Mouse (Mus musculus): ENCODE data around the gene Mthfd1l. TPM values are rescaled to one million over a fixed set of nuclear protein-coding genes. Genes with fewer than 3 reads are reported as not detected.
A peak's percentile ranks its signal among the peaks of the same experiment; 100 is the strongest.

Mthfd1l gene
- total RNA-seq, 2 experiments from 2014 or later, result 0.42 to 0.48 TPM

DNA sequence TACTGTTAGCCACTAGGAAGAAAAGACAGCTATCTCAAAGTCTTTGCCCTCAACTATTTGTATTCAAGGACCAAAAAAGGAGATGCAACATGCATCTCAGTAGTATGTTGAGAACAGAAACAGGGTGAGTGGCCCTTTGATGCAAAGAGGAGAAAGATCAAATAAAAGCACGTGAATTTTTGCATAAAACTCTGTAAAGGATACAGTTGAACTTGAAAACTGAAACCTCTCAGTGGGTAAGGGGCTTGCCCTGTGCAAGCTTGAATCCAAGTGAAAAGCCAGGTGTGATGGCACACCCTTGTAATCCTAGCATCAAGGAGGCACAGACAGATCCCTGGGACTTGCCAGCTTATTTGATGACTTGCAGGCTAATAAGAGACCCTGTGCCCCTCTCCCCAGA, 151.2 kb downstream of the Mthfd1l start:
- H3K27ac ChIP-seq, result no peak overlapping the region
- no peak for TF ChIP-seq CTCF (IDR thresholded peaks at IDR 0.05)

DNA sequence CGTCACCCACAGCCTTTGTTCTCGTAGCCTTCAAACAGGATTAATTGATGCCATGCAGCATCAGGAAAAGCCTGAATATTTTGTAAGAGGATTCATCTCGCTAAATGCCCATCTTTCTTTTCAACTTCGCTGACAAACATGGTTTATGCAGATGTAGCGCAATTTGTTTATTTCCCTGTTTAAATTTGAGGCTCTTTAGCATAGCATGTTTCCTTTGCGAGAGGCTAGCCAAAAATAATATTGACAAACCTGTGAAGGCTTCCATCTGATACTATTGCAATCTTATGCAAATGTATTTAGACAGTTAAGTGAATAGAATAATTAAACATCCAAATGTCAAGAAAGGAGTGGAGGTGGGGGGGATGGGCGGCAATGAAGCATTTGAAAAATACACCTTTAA, 152.3 kb downstream of the Mthfd1l start:
- intact Hi-C loops (cut with DNase I), result no loop called here
- DNase-seq, result no peak
- no peak overlapping the region; the same call in 1 of the 2 replicates for H3K27ac ChIP-seq

More for the DNA sequence above, 151.2 kb downstream of the Mthfd1l start:
- no peak overlapping the region for H3K4me3 ChIP-seq
- no peak for DNase-seq
- intact Hi-C loops (cut with DNase I), result no loop called here

GRCm38 (mm10) chr10:4126335-4127012, 153.6 kb downstream of the Mthfd1l start:
- peak; percentile 50 for DNase-seq
- peak overlapping the region; percentile 51 for H3K27ac ChIP-seq
- no peak for TF ChIP-seq CTCF (IDR thresholded peaks at IDR 0.05)
- intact Hi-C loops (cut with DNase I), result no loop called here
- H3K4me3 ChIP-seq, result no peak overlapping the region

More for the DNA sequence above, 152.3 kb downstream of the Mthfd1l start:
- no peak for TF ChIP-seq CTCF (IDR thresholded peaks at IDR 0.05)
- no peak overlapping the region for H3K4me3 ChIP-seq

GRCm38 (mm10) chr10:4128411-4128810, 155.5 kb downstream of the Mthfd1l start:
- Histone ChIP-seq H3K4me3 (no peak overlapping the region), H3K27ac (peak overlapping the region; percentile 53)
- no peak for DNase-seq
- TF ChIP-seq CTCF (IDR thresholded peaks at IDR 0.05), result no peak
- intact Hi-C loops (cut with DNase I), result no loop called here

DNA sequence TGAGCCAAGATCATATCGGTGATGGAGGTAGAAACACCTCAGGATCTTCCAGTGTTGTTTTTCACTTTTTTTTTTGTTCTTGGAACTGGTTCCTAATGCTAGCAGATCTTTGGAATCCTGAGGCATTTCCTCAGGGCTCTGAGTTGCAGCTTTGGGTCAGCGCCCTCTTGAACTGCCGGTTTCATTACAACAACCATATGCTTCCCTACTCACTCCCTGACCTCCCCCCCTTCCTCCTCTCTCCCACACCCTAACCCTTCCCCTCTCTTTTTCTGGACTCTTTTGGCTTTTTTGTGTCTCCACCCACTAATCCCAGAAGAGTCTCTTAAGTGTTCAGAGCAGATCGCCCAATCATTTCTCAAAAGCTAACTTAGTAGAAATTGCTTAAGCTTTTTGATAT, 156.0 kb downstream of the Mthfd1l start:
- DNase-seq, result no peak
- H3K27ac ChIP-seq, result peak overlapping the region; percentile 53
- intact Hi-C loops (cut with DNase I), result no loop called here

GRCm38 (mm10) chr10:4129461-4129860, 156.5 kb downstream of the Mthfd1l start:
- no peak for TF ChIP-seq CTCF (IDR thresholded peaks at IDR 0.05)
- no peak overlapping the region for H3K4me3 ChIP-seq
- peak overlapping the region; percentile 53; the same call in 1 of the 2 replicates for H3K27ac ChIP-seq

More for the DNA sequence above, 156.0 kb downstream of the Mthfd1l start:
- TF ChIP-seq CTCF (IDR thresholded peaks at IDR 0.05), result no peak
- H3K4me3 ChIP-seq, result no peak overlapping the region

GRCm38 (mm10) chr10:4130034-4130607, 157.2 kb downstream of the Mthfd1l start:
- DNase-seq, result no peak
- no peak for TF ChIP-seq CTCF (IDR thresholded peaks at IDR 0.05)
- Histone ChIP-seq H3K27ac (peak overlapping the region; percentile 53; the same call in 1 of the 2 replicates), H3K4me3 (no peak overlapping the region)
- intact Hi-C loops (cut with DNase I), result no loop called here

More at GRCm38 (mm10) chr10:4129461-4129860, 156.5 kb downstream of the Mthfd1l start:
- DNase-seq, result no peak
- intact Hi-C loops (cut with DNase I), result no loop called here

GRCm38 (mm10) chr10:4132735-4133134, 159.8 kb downstream of the Mthfd1l start:
- intact Hi-C loops (cut with DNase I), result no loop called here
- no peak for TF ChIP-seq CTCF (IDR thresholded peaks at IDR 0.05)
- Histone ChIP-seq H3K4me3 (no peak overlapping the region), H3K27ac (no peak overlapping the region)
- DNase-seq, result no peak

GRCm38 (mm10) chr10:4135100-4135764, 162.3 kb downstream of the Mthfd1l start:
- no peak for DNase-seq
- 0 out of 2 replicates have a peak overlapping the region, but pooled peaks have one; percentile 20 for H3K27ac ChIP-seq
- no peak for TF ChIP-seq CTCF (IDR thresholded peaks at IDR 0.05)
- no peak overlapping the region for H3K4me3 ChIP-seq
- intact Hi-C loops (cut with DNase I), result no loop called here

- no peak for TF ChIP-seq CTCF (IDR thresholded peaks at IDR 0.05)
- no peak for DNase-seq
- intact Hi-C loops (cut with DNase I), result no loop called here
- H3K4me3 ChIP-seq, result no peak overlapping the region
- H3K27ac ChIP-seq, result no peak overlapping the region
These were observed 166.6 kb downstream of the Mthfd1l start for GRCm38 (mm10) chr10:4139531-4139930.

DNA sequence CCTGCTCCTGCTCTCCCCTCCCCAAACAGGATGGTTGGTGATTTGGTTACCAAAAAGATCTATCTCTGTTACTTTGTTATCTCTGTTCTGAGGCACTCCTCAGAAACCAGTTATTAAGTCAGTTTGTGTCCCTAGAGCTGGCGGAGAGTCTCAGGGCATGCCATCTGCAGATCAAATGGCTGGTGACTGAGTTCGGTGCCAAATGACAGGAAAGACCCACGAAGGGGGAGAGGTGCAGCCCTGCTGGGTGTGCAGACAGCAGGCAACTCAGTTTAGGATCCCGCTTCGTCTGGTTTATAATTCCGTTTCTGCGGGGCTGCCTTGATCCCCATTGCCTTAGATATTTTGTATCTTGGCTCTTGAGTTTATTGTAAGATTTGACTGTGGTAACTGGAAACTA, 168.8 kb downstream of the Mthfd1l start:
- no peak overlapping the region for H3K4me3 ChIP-seq
- DNase-seq, result peak; percentile 35
- no peak overlapping the region for H3K27ac ChIP-seq
- TF ChIP-seq CTCF (IDR thresholded peaks at IDR 0.05), result no peak
- intact Hi-C loops (cut with DNase I), result loop anchor here (10.0 kb wide), 1 partner anchor 137 kb away; no protein-coding TSS in a partner anchor

DNA sequence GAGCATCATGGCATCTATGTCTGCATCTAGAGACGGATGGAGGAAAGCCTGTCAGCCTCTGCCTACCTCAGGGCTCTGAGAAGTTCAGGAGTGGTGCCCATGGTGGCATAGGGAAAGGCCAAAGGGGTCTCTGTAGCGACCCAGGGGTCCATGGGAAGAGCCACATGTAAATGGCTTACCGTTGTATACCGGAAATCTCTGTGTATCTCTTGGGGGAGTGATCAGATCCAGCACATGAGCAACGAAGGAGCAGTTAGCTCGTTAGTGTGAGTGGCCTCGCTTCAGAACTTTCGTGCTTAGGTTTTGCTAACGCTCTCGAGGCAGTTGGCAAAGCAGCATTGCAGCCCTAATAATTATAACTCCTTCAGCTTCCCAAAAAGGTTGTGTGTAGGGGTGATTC, 169.9 kb downstream of the Mthfd1l start:
- no peak for DNase-seq
- H3K27ac ChIP-seq, result no peak overlapping the region
- TF ChIP-seq CTCF (IDR thresholded peaks at IDR 0.05), result no peak
- intact Hi-C loops (cut with DNase I), result loop anchor here (10.0 kb wide), 1 partner anchor 138 kb away; no protein-coding TSS in a partner anchor
- H3K4me3 ChIP-seq, result no peak overlapping the region

DNA sequence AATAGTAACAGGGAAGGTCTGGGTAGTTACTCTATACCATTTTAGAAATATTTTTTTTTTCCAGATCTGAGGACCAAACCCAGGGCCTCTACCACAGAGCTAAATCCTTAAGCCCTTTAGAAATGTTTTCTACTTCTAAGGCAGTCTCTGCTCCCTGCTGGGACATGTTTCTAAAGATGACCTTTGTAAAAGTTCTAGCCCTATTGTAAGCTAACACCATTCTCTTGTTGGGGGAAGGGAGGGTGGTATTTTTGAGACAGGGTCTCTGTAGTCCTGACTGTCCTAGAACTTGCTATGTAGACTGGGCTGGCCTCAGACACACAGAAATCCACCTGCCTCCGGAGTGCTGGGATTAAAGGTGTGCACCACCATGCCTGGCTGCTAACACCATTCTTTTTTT, 170.5 kb downstream of the Mthfd1l start:
- no peak for TF ChIP-seq CTCF (IDR thresholded peaks at IDR 0.05)
- intact Hi-C loops (cut with DNase I), result loop anchor here (10.0 kb wide), 1 partner anchor 139 kb away; no protein-coding TSS in a partner anchor
- H3K4me3 ChIP-seq, result no peak overlapping the region

More for the DNA sequence above, 170.5 kb downstream of the Mthfd1l start:
- H3K27ac ChIP-seq, result no peak overlapping the region
- DNase-seq, result no peak

Measured in gastrocnemius, adult 2 months (tissue).